Mouse (Mus musculus): Measurements from ENCODE around the gene 2410015M20Rik. TPM values are rescaled to one million over a fixed set of nuclear protein-coding genes. Genes with fewer than 3 reads are reported as not detected.

Gene 2410015M20Rik
- 219 TPM for polyA plus RNA-seq (2017; shearing (Covaris generic))

DNA sequence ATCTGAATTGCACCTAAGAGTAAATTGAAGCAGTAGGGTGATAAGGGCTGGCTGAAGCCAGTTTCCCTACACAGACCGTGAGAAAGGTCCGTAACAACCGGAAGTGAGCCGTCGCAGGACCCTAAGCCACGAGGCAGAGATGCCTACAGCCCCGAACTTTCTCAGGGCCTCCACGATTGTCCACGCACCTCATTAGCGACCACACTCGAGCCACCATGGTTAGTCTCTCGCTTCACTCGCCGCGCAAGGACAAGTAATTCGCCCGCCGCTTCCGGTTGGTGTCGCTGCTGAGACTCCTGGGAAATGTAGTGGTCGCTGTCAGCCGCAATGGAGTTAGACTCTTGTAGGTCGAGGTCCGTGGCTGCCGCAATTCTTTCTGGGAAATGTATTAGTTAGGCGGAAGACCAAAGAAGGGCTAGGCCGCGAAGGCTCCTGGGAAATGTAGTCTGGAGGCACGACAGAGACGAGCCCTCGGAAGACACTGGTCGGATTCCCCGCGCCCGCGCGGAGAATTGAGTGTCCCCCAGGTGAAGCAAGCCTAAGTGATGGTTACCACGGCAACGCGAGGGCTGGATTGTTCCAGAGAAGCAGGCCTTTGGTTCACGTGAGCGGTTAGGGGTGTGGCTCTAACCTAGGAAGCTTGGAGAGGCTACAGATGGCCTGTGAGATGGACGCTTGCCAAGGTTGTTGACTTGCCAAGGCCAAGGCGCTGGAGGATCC, at the start of gene 2410015M20Rik:
2410015M20Rik (minus strand) TSS at position 320 of the 720 bp plus-strand sequence.

GRCm38 (mm10) chr17:56627530-56628277, 18.1 kb upstream of the 2410015M20Rik start, which contains the start of gene Catsperd:
Gene Catsperd (plus strand): TSS chr17:56628143.

DNA sequence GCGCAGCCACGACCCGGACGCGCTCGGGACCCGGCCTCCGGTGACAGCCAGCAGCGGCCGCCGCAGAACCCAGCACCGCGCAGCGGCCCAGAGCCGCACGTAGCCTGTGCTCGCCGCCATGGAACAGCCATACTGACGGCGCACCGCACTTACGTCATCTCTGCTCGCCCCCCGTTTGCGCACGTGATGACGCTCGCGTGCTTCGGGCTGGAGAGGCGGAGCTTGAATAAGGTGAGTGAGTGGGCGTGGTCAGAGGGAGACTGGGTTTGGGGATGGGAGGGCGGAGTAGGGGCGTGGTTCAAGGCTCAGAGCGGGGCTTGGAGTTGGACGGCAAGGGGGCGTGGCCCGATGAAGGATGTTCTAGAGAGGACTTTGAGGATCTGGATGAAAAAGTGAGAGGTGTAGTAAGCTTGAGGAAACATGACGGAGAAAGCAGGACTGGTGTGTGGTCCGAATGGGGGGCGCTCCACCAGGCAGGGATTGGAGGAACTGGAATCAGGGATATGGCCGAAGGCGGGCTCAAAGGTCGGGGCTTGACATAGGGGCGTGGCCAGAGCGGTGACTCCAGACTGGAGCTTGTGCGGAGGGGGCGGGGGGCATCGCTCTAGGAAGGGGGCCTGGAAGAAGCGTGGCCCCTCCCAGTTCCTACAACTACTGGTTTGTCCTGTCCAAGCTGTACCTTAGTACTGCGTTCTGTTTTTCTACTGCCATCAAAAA, 17.3 kb upstream of the 2410015M20Rik start, which contains the start of gene Lonp1:
Lonp1 (minus strand) TSS at position 134 of the 717 bp plus-strand sequence.

GRCm38 (mm10) chr17:56613236-56613844, 3.8 kb upstream of the 2410015M20Rik start, which contains the start of gene Rpl36:
Gene Rpl36 (plus strand): TSS chr17:56613416.

GRCm38 (mm10) chr17:56584257-56585130, 25.1 kb downstream of the 2410015M20Rik start, which contains the start of the genes Safb2 and Safb:
Gene Safb2 (minus strand): TSS chr17:56584585.
Gene Safb (plus strand): TSS chr17:56584825.

Other genes with a start within 250 kb of the 2410015M20Rik start
- 13.4 TPM for gene Ptprs, start 133.3 kb downstream of the 2410015M20Rik start, polyA plus RNA-seq (2017; shearing (Covaris generic))
- not detected for gene Znrf4, start 97.3 kb downstream of the 2410015M20Rik start, polyA plus RNA-seq (2017; shearing (Covaris generic))
- 1.2 TPM for gene Gm20219, start 55.4 kb downstream of the 2410015M20Rik start, polyA plus RNA-seq (2017; shearing (Covaris generic))
- gene Safb2, start 25.2 kb downstream of the 2410015M20Rik start, polyA plus RNA-seq (2017; shearing (Covaris generic)) = 187 TPM
- 154 TPM for gene Safb, start 24.9 kb downstream of the 2410015M20Rik start, polyA plus RNA-seq (2017; shearing (Covaris generic))
- 2,149 TPM for gene Rpl36, start 3.6 kb upstream of the 2410015M20Rik start, polyA plus RNA-seq (2017; shearing (Covaris generic))
- 8.1 TPM for gene Lonp1, start 17.1 kb upstream of the 2410015M20Rik start, polyA plus RNA-seq (2017; shearing (Covaris generic))
- 3.9 TPM for gene Catsperd, start 18.4 kb upstream of the 2410015M20Rik start, polyA plus RNA-seq (2017; shearing (Covaris generic))
- gene Ranbp3, start 63.5 kb upstream of the 2410015M20Rik start, polyA plus RNA-seq (2017; shearing (Covaris generic)) = 111 TPM
- 290 TPM for gene Ndufa11, start 108.0 kb upstream of the 2410015M20Rik start, polyA plus RNA-seq (2017; shearing (Covaris generic))
- gene Vmac, start 108.3 kb upstream of the 2410015M20Rik start, polyA plus RNA-seq (2017; shearing (Covaris generic)) = 4.2 TPM
- gene Nrtn, start 147.8 kb upstream of the 2410015M20Rik start, polyA plus RNA-seq (2017; shearing (Covaris generic)) = not detected
- 56.0 TPM for gene Dus3l, start 155.0 kb upstream of the 2410015M20Rik start, polyA plus RNA-seq (2017; shearing (Covaris generic))
- gene Prr22, start 160.5 kb upstream of the 2410015M20Rik start, polyA plus RNA-seq (2017; shearing (Covaris generic)) = 1.6 TPM
- gene Rfx2, start 221.2 kb upstream of the 2410015M20Rik start, polyA plus RNA-seq (2017; shearing (Covaris generic)) = 1.5 TPM